Mouse (Mus musculus) G1E (cell line): Measurements from ENCODE around the gene Golph3. TPM values are rescaled to one million over a fixed set of nuclear protein-coding genes. Genes with fewer than 3 reads are reported as not detected.
A peak's percentile ranks its signal among the peaks of the same experiment; 100 is the strongest.
"Not testable (repeated sequence)": the region's sequence is repeated elsewhere in the genome, so short reads cannot be mapped to it uniquely, and the experiment has no call there.

Experiments used
- ATAC-seq: 2 replicates; pipeline ENCODE4 v1.8.0; 2016; ENCODE audit warnings: mild to moderate bottlenecking; ENCODE audit not compliant: insufficient number of reproducible peaks, poor library complexity, low FRiP score, severe bottlenecking; ENCODE audit errors: extremely low read depth
- DNase-seq: peaks from one replicate; pipeline ENCODE4 v3.0.0; 2012; ENCODE audit warnings: low spot score
- H3K27me3 ChIP-seq: 2 replicates; pipeline ENCODE4 v1.6.1; 2012; ENCODE audit warnings: mild to moderate bottlenecking, low read length, inconsistent platforms; ENCODE audit not compliant: insufficient read depth
- H3K36me3 ChIP-seq: replicated peaks from 2 replicates; pipeline ENCODE3; 2012; ENCODE audit warnings: mild to moderate bottlenecking, inconsistent platforms
- H3K4me1 ChIP-seq: 2 replicates; pipeline ENCODE4 v1.6.1; 2012; ENCODE audit warnings: low read depth, low read length, inconsistent platforms, mixed read lengths; ENCODE audit not compliant: insufficient read depth
- H3K4me3 ChIP-seq: 2 replicates; pipeline ENCODE4 v1.5.1; 2012; ENCODE audit warnings: low read depth, mild to moderate bottlenecking, inconsistent platforms, low read length, moderate library complexity, mixed read lengths
- H3K9me3 ChIP-seq: replicated peaks from 2 replicates; pipeline ENCODE4 v1.6.1; 2012; ENCODE audit warnings: inconsistent platforms
- CTCF ChIP-seq: IDR thresholded peaks from 2 replicates; pipeline ENCODE4 v1.5.1; 2012; ENCODE audit warnings: low read depth, low read length, inconsistent platforms, mixed read lengths
- GATA1 ChIP-seq: IDR thresholded peaks from 2 replicates; pipeline ENCODE4 v1.6.1; 2012; ENCODE audit warnings: borderline replicate concordance, low read length, inconsistent platforms, mixed read lengths
- GATA2 ChIP-seq: IDR thresholded peaks from 2 replicates; pipeline ENCODE4 v1.6.1; 2012; ENCODE audit warnings: low read depth, low read length, inconsistent platforms, borderline replicate concordance
- POLR2AphosphoS5 ChIP-seq: IDR thresholded peaks from 2 replicates; pipeline ENCODE4 v1.6.1; 2012; ENCODE audit warnings: low read depth, low read length, inconsistent platforms; ENCODE audit not compliant: insufficient replicate concordance
- TAL1 ChIP-seq: conservative IDR thresholded peaks from 2 replicates; pipeline ENCODE4 v1.6.1; 2012; ENCODE audit warnings: low read depth, low read length, inconsistent platforms, mixed read lengths
- polyA plus RNA-seq: library from polyadenylated mRNA; stranded (reverse); fragments of >175 nt; gene quantifications from 2 replicates; pipeline ENCODE4 v1.2.3, GENCODE M21; 2012
- total RNA-seq, 2 experiments: library from RNA; stranded (forward) in 1 of 2; stranded (reverse) in 1 of 2; fragments of 200-1000 nt in 1 of 2; fragments of >200 nt in 1 of 2; fragmentation: Nextera tagmentation in 1 of 2; gene quantifications; 2 replicates each; pipeline ENCODE4 v1.2.3; 2014 to 2017

Golph3 gene
- total and polyA plus RNA-seq, 3 experiments = 299 to 739 (median 411) TPM

DNA sequence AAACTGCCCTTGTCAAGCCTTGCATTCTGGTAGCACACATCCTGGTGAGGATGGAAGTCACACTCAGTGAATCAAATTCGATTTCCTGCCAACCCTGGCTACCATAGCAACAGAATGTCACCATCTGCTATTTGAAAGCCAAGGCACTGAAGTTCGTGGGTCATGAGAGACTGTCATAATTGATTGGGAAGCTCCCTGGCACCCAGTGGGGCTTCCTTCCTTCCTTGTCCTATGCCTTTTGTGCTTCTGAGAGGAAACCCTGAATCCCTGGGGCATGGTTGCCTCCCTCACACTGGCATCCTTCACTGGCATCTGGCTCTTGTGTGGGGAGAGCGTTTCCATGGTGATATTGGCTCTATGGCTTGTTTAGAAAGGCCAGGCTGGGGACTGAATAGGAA, 44.8 kb downstream of the Golph3 start:
- no peak for DNase-seq
- H3K27me3 ChIP-seq = no peaks in the 10 kb centered on the region
- H3K36me3 ChIP-seq = peaks cover 39% of the 10 kb centered on the region
- TF ChIP-seq GATA2 (no peak), POLR2AphosphoS5 (no peak), CTCF (no peak), GATA1 (no peak), TAL1 (no peak)
- no peak for ATAC-seq
- no peak overlapping the region for H3K4me3 ChIP-seq
- H3K4me1 ChIP-seq = peaks cover 74% of the 10 kb centered on the region
- no peaks in the 10 kb centered on the region for H3K9me3 ChIP-seq

- not testable (repeated sequence) for H3K9me3 ChIP-seq, DNase-seq, H3K27me3 ChIP-seq, ATAC-seq
- peaks cover 80% of the 10 kb centered on the region for H3K4me1 ChIP-seq
- peak overlapping the region; percentile 69 for H3K4me3 ChIP-seq
- peaks cover 33% of the 10 kb centered on the region for H3K36me3 ChIP-seq
Measured at GRCm38 (mm10) chr15:12366580-12367305, 45.5 kb downstream of the Golph3 start.

- peaks cover 25% of the 10 kb centered on the region for H3K36me3 ChIP-seq
- ATAC-seq (peak; percentile 91), DNase-seq (peak; percentile 97)
- H3K27me3 ChIP-seq = no peaks in the 10 kb centered on the region
- H3K4me3 ChIP-seq = peak overlapping the region; percentile 69
- TF ChIP-seq GATA2 (no peak), TAL1 (peak; percentile 69), POLR2AphosphoS5 (no peak), GATA1 (no peak), CTCF (no peak)
- no peaks in the 10 kb centered on the region for H3K9me3 ChIP-seq
- peaks cover 82% of the 10 kb centered on the region for H3K4me1 ChIP-seq
Measured at GRCm38 (mm10) chr15:12367306-12368080, 46.2 kb downstream of the Golph3 start.

DNA sequence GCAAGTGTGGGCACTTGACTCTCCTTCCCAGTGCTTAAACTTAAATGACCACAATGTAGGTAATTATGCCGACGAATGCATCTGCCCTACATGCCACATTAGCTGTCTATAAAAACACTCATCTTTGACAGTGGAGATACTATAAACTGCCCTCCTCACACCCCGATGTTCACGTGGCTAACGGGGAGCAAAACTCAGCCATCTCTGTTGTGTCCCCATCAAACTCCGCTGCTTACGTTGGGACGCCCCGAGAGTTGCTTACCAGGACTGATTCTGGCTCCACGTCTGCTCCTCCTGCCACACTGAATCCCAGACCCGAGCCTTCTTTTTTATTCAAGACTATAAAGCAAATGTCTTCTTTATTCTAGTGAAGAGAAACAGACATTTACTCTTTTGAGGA, 47.1 kb downstream of the Golph3 start:
- Histone ChIP-seq H3K4me3 (peak overlapping the region; percentile 58; the same call in 1 of the 2 replicates), H3K9me3 (no peaks in the 10 kb centered on the region), H3K36me3 (peaks cover 18% of the 10 kb centered on the region), H3K4me1 (peaks cover 74% of the 10 kb centered on the region), H3K27me3 (no peaks in the 10 kb centered on the region)
- ATAC-seq = no peak
- no peak for DNase-seq
- TF ChIP-seq POLR2AphosphoS5 = no peak
- no peak for TF ChIP-seq GATA1
- TF ChIP-seq GATA2 = no peak
- TF ChIP-seq TAL1 = no peak
- TF ChIP-seq CTCF = no peak

GRCm38 (mm10) chr15:12368850-12369249, 47.6 kb downstream of the Golph3 start:
- Histone ChIP-seq H3K36me3 (peaks cover 13% of the 10 kb centered on the region), H3K4me3 (no peak overlapping the region), H3K27me3 (no peaks in the 10 kb centered on the region), H3K4me1 (peaks cover 70% of the 10 kb centered on the region), H3K9me3 (no peaks in the 10 kb centered on the region)
- ATAC-seq (no peak), DNase-seq (no peak)
- no peak for TF ChIP-seq POLR2AphosphoS5
- TF ChIP-seq CTCF = no peak
- TF ChIP-seq GATA1 = no peak
- no peak for TF ChIP-seq TAL1
- TF ChIP-seq GATA2 = no peak

DNA sequence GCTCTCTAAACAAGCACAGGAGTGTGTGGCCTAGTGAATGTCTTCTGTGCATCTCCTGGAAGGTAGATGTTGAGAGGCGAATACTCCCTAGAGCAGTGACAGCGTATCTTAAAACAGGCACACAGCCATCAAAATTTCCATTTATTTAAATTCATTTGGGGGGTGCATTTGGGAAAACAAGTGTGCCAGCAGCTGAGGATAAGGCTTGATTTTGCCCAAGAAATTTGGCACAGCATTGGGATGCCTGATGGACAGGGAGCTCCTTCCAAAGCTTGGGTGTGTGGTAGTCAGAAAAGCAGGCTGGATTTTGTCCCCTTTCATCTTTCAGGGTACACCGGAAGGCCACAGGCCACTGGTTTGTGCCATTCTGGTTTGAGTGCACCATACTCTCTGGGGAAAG, 48.8 kb downstream of the Golph3 start:
- H3K36me3 ChIP-seq = peaks cover 11% of the 10 kb centered on the region

More for the DNA sequence above, 48.8 kb downstream of the Golph3 start:
- no peak for DNase-seq
- Histone ChIP-seq H3K27me3 (peaks cover 3% of the 10 kb centered on the region; the same call in 1 of the 2 replicates), H3K4me1 (peaks cover 62% of the 10 kb centered on the region), H3K9me3 (no peaks in the 10 kb centered on the region), H3K4me3 (no peak overlapping the region)
- TF ChIP-seq CTCF = no peak
- no peak for TF ChIP-seq GATA1
- TF ChIP-seq TAL1 = no peak
- no peak for TF ChIP-seq POLR2AphosphoS5
- TF ChIP-seq GATA2 = no peak
- ATAC-seq = no peak
